Mouse (Mus musculus) heart, postnatal 10 days (tissue): ENCODE measurements at regions not wholly inside any gene's neighbourhood (a gene's known extent, or its start where the extent isn't known, plus 50 kb on each side); places are given as distances from the start of the nearest gene placed in this dataset.
A peak's percentile ranks its signal among the peaks of the same experiment; 100 is the strongest.

Experiments
- DNase-seq, 2 experiments: peaks; one replicate each; pipeline ENCODE4 v3.0.0; 2021
- intact Hi-C: fragments of 180-260 bp; cut with DNase I; formaldehyde crosslinking; loops from one replicate; pipeline ENCODE4 v1.15.1; 2025

DNA sequence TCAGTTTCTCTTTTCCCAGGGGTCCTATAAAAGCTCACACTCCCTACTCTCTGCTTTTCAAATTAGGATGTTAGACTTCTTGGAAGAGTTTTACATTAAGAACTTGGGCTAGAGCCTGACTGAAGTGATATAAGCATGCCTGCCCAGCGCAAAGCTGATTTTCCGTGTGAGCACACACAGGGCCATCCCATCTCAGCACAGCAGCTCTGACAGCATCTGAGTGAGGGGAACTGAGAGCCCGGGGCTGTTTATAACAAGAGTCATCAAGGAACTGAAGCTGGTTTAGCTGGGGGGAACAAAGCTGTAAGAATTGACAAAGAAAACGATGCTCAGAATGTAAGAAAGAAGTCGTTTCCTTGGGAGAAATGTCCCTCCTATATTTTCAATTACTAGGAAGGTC, 2373.4 kb upstream of the Gm7489 start:
- intact Hi-C loops, result no loop called here

DNA sequence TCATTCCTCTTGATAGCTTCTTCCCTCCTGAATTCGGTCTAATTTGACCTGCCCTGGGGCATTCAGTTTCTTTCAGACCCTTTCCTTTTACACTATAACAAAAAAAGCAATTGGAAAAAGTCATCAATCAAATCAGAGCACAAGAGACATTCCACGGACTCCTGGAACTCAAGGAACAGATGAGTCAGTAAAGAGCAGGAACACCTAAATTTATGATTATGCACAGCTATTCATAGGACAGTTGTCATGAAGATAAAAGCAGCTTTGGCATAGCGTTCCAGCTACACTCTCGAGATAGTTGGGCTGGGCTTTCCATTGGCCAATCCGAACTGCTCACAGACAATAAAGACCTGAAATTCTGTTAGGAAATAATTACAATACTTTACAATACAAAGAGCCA, 2348.4 kb upstream of the Gm7489 start:
- no peak for DNase-seq
- intact Hi-C loops, result no loop called here

More for the DNA sequence above, 2373.4 kb upstream of the Gm7489 start:
- DNase-seq, result no peak

DNA sequence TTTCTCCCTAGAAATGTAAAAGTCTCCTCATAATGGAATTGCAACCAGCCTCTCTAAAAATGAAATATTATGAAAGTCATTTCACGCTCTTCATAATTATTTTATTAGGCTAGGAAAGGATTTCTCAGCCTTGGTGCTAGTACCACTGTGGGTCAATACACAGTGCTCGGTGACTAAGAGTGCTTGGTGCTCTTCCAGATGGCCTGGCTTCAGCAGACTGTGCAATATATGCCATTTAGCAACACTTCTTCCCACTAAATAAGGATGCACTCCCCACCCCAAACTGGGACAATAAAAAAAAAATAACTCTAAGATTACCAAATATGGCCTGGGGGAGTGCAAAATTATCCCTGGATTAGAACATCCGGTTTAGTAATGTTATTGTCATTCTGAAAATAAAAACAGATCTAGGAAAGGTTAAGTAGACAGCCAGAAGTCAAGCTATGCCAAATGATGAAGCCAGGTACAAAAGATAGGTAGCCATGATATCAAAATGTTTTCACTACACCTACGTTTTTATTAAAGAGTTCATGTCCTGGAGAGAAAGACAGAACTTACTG, 2333.4 kb upstream of the Gm7489 start:
- intact Hi-C loops, result no loop called here

DNA sequence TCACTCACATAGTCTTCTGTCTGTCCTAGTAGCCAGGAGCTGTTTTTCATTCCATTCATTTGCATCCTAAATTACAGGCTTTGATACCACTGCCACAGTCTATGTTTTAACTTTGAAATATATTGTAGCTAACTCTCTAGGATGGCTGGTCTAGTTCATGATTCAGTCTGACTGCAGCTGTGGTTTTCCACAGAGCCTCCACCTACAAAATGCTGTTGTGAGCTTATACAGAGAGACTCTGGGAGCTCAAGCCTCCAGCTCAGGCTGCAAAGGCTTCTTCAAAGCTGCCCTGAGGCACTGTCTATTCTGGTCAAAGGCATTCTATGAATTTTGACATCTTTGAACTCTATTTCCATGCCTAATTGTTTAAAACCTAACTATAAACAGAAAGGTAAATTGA, 2326.5 kb upstream of the Gm7489 start:
- intact Hi-C loops, result no loop called here
- no peak for DNase-seq

More for the DNA sequence above, 2333.4 kb upstream of the Gm7489 start:
- no peak for DNase-seq

DNA sequence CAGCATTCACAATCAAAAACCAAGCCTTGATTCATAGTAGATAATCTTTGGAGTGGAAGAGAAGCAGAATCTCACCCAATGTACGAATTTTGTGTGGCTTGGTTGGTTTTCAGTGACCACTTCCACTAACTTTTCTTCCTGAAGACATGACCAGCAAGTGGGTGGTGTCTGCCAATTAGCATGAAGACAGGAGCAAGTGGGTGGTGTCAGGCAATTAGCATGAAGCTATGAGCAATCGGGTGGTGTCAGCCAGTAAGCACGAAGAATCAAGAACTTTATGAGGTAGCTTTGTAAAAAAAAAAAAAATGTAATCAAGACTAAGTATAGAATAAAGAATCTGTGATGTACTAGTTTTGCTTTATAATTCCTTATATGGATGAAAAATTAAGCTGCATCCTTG, 2319.2 kb upstream of the Gm7489 start:
- no peak for DNase-seq
- intact Hi-C loops, result no loop called here

DNA sequence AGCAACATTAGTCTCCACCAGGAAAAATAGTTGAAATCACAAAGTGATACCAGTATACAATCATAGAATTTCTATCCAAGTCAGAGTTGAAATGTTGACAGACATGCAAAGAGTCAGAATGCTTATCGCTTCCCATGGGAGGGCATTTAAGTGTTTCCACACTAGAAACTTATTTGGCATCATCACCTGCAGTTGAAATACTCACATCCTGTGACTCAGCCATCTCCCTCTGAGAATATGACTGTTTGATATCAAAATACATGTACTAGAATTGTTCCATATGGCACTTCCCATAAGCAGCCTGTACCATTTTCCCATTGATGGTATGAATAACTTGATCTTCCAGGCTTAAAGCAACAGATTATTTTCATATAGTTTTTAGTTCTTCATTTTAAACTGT, 2314.1 kb upstream of the Gm7489 start:
- intact Hi-C loops, result no loop called here
- no peak for DNase-seq

DNA sequence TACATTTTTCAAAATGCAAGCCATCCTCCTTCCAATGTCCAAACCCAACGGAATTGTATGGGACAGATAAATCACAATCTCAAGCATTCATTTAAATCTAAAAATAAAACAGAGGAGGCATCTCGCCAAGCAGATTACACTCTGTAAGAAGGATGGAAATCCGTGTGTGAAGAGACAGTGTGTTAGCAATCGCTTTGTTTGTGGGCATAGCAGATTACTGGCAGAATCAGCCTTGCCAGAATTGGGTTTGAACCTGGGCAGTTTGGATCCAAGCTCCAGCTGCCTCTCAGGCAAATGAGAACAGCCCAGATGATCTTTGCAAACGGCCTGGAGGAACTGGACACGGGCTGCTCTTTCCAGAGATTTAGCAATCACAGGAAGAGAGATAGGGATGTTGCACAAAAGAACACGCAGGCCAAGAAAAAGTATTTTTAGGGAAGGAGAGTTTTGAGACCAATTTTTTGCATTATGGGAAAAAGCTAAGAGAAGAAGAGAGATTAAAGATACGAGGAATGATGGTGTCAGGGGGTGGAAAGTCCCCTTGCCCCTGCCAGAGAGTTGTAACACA, 2310.1 kb upstream of the Gm7489 start:
- intact Hi-C loops, result no loop called here
- peak; percentile 26 to 35 for DNase-seq

DNA sequence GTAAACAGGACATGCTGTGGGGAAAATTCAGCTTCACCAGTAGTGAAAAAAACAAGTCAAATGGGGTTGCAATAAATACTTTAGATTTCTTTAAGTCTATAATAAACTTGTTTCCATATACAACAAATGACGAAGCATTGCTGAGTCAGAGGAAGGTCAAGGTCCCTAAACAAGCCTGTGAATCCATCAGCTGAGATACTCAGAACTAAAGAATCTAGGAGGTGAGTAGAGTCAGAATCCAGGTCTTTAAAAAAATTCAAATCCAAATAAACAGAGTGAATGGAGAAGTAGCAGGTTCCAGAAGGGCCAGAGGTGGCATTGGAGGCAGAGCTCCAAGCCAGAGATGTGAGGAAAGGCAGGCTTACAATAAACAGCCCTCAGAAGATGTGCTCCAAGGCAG, 2301.1 kb upstream of the Gm7489 start:
- intact Hi-C loops, result no loop called here
- DNase-seq, result no peak

DNA sequence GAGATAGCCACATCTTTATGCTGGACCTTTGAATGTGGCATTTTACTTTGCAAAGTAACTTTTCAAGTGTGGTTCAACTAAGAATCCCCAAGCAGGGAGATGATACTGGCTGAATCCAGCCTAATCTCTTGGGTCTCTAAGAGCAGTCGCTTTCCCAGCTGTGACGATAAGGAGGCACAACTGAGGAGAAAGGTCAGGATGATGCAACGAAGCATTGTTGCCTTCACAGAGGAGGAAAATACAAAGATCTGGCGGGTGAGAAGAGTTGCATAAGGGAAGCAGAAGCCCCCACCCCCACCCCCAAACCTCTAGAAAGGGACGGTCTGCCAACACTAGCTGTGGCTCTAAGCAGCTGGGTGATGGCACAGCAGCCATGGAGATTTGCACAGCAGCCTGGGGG, 2298.6 kb upstream of the Gm7489 start:
- intact Hi-C loops, result no loop called here
- no peak for DNase-seq

DNA sequence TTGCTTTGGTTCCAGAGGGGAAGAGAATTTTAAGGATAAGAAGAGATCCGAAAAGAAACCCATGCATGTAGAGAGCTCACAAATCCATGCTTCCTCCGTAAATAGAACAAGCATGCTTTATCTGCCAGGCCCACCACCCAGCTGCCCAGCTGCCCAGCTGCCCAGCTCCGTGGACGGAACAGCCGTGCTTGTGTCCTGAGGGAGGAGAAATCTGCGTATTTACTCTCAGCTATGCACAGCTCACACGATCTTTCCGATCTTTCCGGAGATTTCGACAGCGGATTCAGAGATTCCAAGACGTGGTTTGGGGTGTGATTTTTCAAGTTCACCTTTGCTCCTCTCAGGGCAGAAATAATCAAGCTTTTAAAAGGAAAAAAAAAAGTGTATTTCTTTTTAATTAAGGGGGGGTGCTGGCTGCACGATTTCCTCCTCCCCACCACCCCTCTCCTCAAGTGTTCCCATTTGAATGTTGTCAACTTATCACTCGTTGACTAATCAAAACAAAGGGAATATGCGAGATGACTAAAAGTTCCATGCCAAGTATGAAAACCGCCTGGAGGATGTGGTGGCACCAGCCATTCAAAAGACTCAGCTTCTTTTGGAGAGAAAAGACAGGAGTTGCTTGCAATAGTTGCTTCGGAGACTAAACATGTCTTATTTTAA, 2293.2 kb upstream of the Gm7489 start:
- no peak for DNase-seq
- intact Hi-C loops, result loop anchor here (5.0 kb wide), 1 partner anchor 704 kb away; no protein-coding TSS in a partner anchor

DNA sequence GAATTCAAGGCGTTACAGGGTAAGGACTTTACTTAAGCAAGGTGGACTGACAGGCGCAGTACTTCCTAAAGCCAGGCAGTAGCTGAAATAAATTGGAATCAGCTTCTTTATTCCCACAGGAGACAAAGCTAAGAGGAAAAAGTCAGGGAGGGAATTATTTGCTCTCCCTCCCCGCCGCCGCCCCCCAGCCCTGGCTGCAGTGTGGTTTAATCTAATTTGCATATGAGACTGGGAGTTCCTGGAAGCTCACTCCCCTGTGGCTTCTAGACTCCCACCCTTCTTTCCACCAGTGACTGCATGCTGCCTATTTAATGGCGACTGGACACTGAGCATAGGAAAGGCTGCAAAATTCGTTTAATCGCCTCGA, 2292.7 kb upstream of the Gm7489 start:
- intact Hi-C loops, result loop anchor here (5.0 kb wide), 1 partner anchor 705 kb away; no protein-coding TSS in a partner anchor
- DNase-seq, result peak; percentile 62 to 69

DNA sequence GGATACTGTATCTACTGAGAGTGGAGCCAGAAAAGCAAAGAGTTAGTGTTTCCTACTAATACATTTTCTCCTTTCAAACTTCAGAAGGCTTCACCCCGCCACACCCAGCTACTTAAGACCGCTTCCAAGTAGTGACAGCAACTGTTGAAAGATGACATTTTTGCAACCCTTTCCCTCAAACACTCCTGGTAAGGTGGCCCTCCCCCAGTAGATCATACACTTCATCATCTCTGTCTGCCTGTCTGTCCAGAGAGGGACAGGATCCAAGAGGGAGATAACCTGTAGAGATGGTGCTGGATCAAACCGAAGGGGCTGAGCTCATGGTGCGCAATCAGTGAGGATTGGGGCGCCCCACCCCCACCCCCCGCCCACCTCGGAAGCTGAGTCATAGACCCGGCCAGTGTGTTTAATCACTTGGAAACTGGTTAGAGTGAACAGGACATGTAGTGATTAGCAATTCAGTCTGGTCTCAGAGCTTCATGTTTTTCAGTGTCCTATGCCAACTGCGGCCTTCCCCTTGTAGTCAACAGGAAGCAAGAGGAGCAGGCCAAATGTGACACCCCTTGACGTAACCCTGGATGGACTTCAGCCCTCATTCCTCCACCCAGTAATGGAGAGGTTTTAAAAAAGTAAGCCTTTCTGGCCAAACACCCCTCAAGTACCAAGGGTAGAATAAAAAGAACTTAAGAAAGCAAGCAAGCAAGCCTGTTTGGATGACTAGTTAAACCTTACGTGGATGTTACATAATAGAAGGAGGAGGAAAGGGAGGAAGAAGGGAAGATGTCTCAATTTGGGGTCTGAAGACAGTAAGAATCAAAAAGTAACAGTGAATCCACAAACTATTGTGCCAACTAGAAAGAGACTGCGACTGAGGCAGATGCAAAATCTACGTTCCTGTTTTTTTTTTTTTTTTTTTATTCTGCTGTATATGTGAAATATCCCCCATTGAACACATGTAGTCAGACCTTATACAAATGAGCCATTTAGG, 2291.9 kb upstream of the Gm7489 start:
- DNase-seq, result peak; percentile 80
- intact Hi-C loops, result loop anchor here (5.0 kb wide), 1 partner anchor 706 kb away; no protein-coding TSS in a partner anchor

DNA sequence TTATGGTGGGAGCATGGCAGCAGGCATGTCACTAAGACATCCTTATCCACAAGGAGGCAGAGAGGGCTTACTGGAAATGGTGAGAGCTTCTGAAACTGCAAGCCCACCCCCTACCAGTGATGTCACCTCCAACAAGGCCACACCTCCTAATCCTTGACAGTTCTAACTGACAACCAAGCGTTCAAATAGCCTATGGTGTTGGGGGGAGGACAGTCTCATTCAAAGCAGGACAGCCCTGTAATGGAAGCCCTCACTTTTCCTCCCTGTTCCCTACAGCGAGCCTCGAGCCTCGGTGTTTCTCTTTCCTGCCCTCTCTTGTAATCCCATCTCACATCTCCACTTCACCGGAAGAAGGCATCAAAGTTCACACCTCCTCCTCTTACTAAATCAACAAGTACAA, 2290.6 kb upstream of the Gm7489 start:
- no peak for DNase-seq
- intact Hi-C loops, result loop anchor here (5.0 kb wide), 1 partner anchor 707 kb away; no protein-coding TSS in a partner anchor

DNA sequence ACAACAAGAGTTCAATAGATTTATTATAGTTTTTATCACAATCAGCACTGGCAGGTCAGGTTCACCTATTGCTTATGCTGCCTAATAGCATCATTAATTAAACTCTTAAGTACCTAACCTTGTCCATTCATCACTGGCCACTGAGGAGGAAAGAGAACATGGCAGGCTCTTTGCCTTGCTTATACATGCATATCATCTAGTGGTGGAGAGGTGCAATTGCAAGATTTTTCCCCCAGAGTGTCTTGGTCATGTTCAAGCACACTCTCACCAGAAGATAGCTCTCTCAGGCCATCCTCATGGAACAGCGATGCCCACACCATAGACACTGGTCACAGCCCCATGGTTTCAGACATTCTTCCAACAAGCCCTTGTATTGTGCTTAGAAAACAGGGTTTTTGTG, 2289.1 kb upstream of the Gm7489 start:
- DNase-seq, result peak; percentile 40 to 43
- intact Hi-C loops, result no loop called here

DNA sequence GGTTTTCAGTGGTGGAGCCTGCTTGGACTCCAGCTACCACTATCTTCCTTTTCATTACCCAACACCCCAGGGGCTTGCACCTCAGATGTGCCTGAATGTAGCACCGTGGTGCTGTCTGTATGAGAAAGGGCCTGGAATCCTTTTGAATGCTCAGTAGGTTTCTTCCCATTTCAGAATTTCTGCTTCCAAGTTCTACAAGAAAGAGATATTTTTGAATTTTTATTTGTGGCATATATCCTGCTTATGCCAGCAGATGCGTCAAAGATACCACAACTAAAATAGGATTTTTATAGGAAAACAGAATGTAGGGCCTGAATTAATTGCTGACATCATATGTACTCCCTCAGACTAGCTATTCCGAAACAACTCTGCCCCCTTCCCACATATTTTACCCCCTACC, 2286.9 kb upstream of the Gm7489 start:
- no peak for DNase-seq
- intact Hi-C loops, result no loop called here

DNA sequence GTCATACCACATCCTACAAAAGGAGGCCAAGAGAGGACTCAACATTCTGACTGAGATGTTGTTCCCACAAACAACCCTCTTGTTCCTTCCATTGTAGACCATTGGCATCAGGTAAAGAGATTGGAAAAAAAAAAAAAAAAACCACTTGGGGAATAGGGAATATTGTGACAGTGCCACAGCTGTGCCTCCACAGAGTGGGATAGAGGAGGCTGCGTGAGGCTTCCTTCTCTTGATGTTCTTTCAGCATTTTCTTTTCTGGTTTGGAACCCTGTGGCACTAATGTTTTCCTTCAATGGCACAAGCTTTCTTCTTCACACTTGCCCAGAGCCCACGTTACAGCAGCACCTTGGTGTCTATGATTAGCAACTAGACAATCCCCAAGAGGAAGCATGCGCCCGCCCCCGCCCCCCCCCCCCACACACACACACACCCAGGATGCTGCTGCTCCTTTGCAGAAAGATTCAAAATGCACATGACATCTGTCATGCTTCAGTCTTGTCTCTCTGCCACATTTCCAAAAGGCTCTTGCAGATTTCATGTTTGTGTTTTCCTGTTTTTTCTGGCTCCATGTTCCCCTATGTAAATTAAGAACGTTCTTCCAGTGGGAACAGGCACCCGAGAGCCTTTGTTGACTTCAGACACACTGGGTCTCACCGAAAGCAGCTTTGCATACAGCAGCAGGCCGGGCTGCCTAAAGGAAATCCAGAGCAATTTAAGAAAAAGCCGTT, 2283.4 kb upstream of the Gm7489 start:
- intact Hi-C loops, result no loop called here
- DNase-seq, result no peak

DNA sequence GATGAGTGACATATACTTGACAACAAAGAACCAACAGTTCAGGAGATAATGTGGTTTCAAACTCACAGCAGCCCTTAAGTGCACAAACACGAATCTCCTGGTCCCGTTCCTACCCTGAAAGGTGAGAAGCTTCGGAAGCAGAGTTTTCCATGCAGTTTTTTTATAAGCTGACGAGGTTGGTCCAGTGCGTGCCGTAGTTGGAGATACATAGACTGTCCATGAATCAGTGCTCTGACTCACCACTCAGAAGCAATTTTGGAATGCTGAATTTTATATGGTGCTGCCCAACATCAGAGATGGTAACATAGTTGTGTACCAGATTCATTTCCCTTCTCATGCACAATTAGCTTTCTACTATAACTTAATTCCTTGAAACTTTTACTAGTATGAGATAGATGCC, 2263.3 kb upstream of the Gm7489 start:
- no peak for DNase-seq

DNA sequence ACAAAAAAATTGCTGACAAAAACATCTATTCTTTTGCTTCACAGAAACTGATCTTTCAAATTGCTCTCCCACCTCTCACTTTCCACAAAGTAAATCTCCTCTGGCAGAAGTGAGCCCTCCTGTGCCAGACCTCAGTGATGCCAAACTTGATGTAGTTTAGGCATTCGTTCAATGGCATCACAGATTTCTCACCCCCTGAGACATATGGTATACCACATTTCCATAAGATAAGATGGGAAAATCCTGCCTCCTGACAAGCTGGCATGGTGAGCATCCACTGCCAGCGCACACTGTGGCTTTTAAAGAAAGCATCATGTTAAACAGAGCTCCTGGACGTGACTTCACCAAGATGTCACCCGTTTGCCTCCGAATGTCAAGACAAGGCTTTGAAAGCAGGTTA, 2257.2 kb upstream of the Gm7489 start:
- intact Hi-C loops, result no loop called here
- DNase-seq, result no peak

More for the DNA sequence above, 2263.3 kb upstream of the Gm7489 start:
- intact Hi-C loops, result no loop called here

DNA sequence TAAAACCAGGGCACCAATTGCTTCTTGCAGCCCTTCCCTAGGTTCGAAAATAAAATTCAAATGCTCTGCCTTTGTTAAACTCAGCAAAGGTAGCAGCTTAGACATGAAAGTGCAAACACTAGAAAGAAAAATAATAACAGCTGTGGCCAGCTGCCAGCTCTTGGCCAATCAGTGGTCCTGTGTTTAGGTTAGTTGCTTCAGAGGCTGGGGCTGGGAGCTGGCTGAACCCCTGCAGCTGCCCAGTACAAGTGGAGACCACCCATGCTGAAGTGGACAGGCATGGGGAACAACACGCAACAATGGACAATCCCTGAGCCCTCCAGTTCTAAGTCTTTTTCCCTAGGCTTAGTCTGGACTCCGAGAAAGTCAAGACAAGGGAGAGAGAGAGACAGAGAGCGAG, 2256.2 kb upstream of the Gm7489 start:
- DNase-seq, result no peak
- intact Hi-C loops, result no loop called here

DNA sequence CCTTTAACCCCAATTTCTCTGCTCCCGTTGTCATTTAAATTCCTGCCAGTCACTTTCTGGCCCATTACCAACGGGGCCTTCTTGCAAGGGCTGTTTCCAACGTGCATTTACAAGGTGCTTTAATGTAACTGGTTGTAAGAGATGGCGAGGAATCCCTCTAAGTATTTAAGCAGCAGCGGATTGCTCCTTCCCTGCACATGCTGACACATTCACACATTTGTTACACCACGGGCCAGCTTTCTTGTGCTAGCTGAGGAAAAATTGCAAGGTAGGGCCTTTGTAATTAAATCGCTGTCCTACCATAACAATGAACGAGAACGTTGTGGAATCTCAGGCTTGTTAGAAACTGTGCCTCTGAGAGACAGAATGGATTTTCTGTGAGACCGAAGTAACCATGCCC, 2252.8 kb upstream of the Gm7489 start:
- no peak for DNase-seq
- intact Hi-C loops, result no loop called here

DNA sequence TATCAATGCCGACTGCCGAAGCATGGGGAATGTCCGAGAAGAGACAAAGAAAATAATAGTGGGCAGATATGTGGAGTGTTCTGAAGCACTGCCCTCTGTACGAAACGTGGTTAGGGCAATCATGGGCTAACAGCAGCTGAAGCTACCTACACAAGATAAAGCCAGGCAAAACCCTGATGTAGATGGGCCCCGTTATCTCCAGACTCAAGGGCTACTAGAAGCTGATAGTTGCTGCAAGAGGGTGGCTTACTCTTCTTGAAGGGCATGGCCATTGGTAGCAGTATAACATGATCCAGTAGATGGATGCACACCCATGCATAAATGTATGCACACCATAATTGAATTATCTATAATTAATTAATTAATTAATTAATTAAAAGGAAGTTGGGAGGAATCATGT, 2251.6 kb upstream of the Gm7489 start:
- intact Hi-C loops, result no loop called here
- no peak for DNase-seq
